Mouse (Mus musculus): ENCODE results near the gene Mavs.
"Not testable (repeated sequence)": the region's sequence is repeated elsewhere in the genome, so short reads cannot be mapped to it uniquely, and the experiment has no call there.

Gene Mavs

DNA sequence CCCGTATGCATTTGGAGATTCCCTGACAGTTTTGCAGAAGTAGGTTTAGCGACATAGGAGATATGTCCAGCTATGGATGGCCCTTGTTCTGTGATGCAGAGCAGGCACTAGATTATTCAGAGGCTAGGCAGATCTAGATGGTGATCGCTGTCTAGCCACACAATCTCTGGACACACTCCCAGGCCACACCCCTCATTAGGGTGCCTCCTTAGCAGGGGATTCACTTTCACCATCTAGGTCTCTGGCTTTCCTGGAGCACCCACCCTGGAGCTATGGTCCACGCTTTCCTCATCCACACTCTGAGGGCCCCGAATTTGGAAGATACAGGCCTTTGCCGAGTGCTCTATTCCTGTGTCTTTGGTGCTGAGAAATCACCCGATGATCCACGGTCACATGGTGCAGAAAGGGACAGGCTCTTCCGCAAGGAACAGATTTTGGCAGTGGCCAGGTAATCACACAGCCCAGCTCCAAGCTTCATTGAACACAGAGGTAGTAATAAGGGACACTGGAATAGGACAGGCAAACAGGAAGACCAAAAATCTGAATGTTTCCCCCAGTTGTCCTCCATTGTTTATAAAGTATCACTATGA, 22.7 kb upstream of the Mavs start:
- no peak for DNase-seq (ENCODE audit: low read depth, low spot score)

DNA sequence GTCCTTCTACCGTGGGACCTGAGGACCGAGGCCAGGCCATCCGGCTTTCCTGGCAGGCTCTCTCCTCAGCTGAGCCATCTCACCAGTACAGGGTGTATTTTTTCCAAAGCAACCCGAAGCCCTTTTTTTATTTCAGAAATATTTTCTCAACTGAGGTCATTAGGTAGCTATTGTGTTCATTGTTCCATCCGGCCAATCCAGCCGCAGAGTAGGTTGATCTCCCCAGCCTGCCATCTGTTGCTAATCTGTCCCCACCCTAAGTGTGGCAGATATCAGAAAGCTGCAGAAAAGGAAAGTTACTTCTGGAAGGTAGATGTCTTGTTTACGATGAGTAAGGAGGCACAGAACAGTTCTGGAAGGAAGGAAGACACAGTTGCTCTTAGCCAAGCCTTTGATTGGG, 20.1 kb upstream of the Mavs start:
- DNase-seq (ENCODE audit: low read depth, low spot score) = no peak

DNA sequence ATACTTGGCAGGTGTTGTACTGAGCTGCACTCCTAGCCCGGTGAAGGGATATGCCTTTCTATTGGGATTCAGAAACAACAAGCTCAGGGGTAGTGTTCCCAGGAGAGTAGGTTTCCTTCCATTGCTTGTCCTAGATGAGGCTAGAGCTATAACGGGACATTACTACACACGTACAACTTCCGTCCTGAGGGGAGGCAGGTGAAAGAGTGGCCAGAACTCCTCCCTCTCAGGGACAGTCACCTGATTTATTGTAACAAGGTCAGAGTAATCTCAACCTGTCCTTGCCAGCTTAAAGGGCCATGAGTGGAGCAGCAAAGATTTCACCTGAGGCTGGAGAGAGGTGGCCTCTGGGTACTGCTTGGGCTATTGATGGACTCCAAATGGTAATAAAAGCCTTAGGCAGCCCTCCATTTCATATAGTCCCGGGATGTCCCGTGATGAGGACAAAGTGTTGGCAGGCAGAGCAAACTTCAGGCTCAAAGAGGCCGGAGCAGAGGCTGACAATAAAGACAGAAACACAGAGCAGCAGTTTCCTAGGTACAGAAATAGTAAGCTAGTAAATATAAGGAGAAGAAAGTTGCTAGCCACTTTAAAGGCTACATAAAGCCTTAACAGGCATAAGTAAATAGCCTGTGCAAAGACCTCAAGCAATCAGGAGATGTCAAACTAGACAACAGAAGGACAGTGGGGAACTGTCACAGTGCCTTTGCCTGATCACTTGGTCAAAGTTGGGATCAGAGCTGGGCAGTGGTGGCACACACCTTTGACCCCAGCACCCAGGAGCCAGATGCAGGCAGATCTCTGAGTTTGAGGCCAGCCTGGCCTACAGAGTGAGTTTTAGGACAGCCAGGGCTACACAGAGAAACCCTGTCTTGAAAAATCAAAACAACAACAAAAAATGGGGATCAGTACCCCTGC, 17.7 kb upstream of the Mavs start:
- DNase-seq (ENCODE audit: low read depth, low spot score) = no peak

DNA sequence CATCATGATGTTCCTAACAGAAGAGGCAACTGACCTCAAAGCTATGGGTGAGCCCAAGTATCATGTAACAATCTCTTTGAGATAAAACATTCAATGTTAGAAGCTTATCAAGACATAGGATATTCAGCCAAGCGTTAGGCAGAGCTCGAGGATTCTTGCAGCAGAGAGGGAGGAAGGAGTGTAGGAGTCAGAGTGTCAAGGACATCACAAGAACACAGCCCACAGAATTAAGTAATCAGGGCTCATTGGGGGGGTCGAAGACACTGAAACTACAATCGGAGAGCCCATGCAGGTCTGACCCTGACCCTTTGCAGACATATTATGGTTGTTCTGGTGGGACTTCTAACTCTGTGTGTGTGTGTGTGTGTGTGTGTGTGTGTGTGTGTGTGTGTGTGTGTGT, 13.8 kb upstream of the Mavs start:
- DNase-seq (ENCODE audit: low read depth, low spot score) = no peak

DNA sequence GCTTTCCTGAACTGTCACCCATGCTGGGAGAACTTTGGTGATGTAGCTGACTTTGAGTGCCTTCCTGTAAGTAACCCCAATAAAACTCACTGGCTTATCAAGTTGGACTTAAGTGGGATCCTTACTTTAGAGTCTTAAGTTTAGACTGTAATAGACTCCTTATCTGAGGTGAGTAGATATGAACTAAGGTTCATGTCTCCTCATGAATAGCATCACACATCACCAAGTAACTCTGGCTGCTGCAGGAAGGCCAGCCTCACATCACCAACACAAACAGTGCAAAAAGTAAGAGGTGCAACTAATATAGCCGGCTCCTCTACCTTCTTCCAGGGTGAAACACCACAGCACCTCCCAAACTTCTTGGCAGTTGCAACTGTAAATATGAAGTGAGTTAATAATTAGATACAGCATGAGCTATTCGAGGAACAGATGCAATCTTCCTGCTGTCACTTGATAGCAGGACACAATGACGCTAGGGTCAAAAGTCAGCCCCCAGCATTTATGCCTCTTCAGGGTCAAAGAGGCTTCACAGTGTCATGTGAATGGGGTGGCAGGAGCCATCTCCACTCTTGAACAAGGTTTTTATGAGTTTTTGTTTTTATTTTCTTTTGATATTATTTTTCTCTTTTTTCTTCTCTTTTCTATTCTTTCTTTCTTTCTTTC, 11.9 kb upstream of the Mavs start:
- DNase-seq (ENCODE audit: low read depth, low spot score) = no peak

DNA sequence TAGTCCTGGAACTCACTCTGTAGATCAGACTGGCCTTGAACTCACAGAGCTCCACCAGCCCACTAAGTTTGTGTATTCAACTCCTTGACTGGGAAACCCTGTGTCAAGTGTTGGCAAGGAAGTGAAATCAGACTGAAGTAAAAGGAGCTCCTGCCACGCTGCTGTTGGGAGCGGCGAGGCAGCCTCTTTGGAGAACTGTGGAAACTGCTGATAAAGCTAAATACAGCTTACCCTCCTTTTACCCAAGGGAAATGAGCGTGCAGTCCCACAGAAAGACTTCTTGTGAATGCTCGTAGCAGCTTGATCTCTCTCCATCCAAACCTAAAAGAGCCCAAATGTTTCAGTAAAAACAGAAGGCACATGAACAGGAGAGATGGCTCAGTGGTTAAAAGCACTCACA, 11.3 kb upstream of the Mavs start:
- no peak for DNase-seq (ENCODE audit: low read depth, low spot score)

DNA sequence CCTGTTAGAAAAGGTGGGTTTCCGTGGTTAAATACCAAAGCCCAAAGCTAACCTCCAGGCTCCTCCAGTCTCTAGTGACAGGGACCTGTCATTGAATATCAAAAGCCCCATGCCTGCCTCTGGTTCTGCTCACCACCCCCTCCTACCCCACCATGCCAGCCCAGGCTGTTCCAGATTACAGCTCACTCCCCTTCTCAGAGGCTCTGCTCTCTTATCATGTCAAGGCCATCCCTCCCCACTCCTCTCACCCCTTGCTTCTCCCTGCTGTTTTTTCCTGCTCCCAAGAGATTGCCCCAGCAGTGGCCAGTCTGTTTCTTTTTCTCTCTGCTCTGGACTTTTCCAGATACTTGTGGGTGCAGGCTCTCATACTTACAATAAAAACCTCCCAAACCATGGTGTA, 10.3 kb upstream of the Mavs start:
- DNase-seq (ENCODE audit: low read depth, low spot score) = no peak

DNA sequence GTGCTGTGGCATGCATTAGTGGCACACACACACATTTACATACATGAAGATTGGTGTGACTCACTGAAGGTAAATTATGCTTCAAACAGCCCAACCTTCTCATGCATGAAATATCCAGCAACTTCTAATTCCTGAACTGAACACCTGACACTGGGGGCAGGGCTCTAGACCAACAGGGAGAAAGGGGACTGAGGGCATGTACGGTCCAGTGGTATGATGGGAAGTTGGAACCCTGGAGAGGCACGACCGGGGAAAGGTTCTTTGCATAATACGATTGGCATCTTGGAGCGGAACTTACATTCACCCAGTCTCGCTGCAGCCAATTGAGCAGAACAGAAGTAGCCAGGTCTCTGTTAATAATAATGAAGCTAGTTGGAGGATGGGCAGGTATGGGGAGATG, 8.7 kb upstream of the Mavs start:
- no peak for DNase-seq (ENCODE audit: low read depth, low spot score)

DNA sequence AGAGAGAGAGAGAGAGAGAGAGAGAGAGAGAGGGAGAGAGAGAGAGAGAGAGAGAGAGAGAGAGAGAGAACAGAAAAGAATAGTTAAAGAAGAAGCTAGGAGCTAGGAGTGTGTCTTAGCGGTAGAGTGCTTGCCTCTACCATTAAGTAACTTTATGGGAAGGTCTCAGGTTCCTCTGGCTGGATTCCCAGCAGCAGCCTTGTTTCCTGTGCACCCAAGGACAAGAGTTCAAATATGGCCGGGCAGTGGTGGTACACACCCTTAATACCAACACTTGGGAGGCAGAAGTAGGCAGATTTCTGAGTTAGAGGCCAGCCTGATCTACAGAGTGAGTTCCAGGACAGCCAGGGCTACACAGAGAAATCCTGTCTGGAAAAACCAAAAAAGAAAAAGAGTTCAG, 7.2 kb upstream of the Mavs start:
- DNase-seq (ENCODE audit: low read depth, low spot score) = not testable (repeated sequence)

DNA sequence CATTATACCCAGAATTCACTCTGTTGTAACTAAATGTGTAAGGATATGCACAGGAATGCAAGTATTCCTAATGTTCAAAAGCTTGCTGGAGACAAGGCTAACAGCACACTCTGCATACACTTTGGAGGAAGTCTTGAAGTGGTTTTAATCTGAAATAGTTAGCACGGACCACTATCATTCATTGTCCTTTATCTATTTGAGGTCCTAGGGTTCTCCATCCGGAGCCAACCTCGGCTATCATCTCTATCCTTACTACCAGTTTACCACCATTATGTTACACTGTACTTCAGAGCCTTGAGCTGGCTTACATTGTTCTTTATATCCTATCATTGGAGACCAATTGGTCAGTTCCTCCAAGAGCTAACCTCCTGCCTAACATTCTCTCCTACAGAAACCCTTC, 6.6 kb upstream of the Mavs start:
- DNase-seq (ENCODE audit: low read depth, low spot score) = no peak

DNA sequence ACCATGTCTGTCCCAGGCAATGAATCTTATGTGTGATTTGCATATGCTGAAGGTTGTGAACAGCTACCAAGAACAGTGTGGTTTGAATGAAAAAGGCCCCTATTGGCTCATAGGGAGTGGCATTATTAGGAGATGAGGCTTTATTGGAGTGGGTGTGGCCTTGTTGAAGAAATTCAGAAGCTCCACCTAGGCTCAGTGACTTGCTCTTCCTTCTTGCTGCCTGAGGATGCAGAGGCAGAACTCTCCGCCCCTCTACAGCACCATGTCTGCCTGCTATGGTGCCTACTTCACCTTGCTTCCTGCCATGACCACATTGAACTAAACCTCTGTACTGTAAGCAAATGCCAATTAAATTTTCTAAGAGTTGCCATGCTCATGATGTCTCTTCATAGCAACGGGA, 1.3 kb upstream of the Mavs start:
- DNase-seq (ENCODE audit: low read depth, low spot score) = no peak

DNA sequence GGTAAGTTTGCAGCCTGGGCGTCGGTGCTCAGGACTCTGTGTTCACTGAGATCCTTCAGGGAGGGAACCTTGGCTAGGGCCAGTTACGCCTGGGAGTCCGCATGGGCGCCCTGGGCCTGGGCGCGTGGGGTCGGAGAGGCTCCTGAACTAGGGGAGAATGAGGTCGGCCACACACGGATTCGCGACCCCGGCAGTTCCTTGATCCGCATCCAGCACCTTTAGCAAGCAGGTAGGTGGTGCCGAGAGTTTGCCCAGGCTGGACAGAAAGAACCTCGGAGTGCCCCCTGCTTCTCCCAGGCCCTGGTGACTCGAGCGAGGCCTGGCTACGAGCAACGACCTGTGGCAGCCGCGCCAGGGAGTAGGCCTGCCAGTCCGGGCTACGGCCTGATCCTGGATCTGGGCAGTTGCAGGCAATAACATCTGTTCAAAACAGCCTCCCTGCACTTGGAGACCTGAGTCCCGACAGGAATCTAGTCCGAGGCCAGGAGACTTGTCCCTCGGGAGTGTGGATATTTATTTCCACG, 326 bp downstream of the Mavs start:
- DNase-seq (ENCODE audit: low read depth, low spot score) = no peak

DNA sequence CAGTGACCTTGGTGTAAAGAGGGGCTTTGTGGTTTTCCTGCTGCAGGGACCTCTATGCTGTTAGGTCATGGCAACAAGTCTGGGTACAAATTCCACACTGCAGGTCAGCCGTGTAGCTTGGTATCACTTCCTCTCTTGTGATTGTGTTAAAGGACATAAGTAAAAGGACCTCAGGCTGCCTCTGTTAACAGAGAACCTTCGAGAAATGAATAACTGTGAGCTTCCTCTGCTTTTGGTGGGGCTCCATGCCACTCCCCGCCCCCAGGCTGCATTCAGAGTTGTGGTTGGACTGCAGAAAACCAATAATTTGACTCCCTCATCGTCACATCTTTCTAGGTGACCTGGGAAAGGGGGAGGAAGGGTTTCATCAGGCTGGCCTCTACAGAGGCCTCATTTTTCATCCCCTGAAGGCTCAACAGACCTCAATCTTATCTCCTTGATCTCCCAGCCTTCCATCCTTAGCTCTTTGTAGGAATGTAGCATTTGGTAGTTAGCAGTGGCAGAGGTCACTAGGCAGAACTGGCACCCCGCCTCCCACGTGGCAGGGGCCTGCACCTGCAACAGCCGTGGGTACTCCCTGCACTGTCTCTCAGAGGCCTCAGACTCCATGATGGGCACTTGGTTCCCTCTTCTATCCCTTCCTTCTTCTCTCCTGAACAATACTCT, 1.2 kb downstream of the Mavs start:
- no peak for DNase-seq (ENCODE audit: low read depth, low spot score)

DNA sequence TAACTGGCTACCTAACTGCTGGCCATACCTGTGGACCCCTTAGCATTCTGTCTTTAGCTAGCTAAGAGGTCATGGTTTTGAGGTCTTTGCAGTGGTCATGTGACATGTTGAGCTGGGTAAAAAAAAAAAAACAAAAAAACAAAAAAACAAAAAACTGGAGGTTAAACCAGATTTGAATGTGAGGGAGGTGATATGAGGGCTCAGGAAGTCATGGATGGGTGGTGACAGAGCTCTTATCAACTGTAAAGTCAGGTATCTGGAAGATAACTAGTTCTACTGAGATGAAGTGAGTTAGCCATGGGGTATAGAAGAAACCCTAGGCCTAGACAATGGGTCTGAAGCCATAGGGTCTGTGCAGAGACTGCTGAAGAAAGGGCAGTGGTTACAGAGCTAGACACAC, 8.3 kb downstream of the Mavs start:
- DNase-seq (ENCODE audit: low read depth, low spot score) = no peak

DNA sequence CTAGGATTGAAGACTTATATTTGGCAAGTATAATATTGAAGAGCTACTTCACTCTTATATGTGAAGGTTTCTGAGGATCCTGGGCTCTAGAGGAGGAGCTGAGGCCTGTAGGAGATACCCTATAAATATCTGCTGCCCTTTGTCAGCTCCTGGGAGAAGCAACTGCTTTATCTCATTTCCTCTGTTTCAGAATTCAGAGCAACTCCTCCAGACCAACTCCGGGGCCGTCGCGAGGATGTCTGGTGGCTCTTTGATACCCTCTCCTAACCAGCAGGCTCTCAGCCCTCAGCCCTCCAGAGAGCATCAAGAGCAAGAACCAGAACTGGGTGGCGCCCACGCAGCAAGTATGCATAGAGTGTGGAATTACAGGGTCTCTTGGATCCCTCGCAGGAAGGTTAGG, 9.1 kb downstream of the Mavs start:
- no peak for DNase-seq (ENCODE audit: low read depth, low spot score)

DNA sequence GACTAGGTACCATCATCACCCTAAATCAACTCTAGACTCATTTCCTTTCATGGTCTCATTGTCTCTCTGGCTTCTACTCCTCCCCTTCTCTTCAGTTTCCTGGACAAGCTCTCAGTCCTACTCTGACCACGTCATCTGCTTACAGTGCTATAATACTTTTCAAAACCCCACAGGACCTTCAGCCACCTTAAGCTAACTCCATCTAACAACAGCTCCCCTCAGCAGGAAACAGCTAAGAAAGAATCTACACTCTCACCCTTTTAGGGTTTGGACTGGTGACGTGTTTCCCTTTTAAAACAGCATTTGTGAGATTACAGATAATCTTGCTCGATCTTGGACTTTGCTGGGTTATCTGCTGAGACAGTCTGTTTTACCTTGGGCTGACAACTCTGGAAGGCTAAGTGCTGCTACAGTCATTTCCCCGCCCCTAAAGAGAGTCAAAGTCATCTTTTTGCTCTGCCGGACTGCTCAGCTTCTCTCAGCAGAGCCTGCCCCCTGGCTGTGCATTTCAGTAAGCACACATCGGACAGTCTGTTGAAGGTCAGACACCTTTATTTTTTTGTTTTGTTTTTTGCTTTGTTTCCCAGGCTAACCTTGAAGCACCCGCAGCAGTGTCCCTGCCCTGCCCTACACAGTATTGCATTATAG, 19.9 kb downstream of the Mavs start:
- peak; percentile 35 for DNase-seq (ENCODE audit: low read depth, low spot score)

DNA sequence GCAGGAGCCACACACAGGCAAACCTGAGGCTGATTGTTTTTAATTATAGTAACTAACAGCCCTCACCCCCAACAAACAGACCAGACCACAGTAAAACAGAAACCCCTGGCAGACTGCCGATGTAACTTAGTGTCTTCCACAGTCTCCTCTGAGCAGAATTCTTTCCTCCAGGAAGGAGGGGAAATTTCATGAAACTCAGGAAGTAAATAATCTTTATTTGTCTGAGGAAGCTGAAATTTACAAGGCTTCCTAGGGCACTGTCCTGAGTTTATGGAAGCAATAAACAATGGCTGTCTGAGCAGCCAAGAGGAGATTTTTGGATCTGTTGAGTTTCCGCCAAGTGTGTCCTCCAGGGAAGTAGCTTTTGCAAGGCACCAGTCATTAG, 20.5 kb downstream of the Mavs start:
- no peak for DNase-seq (ENCODE audit: low read depth, low spot score)

DNA sequence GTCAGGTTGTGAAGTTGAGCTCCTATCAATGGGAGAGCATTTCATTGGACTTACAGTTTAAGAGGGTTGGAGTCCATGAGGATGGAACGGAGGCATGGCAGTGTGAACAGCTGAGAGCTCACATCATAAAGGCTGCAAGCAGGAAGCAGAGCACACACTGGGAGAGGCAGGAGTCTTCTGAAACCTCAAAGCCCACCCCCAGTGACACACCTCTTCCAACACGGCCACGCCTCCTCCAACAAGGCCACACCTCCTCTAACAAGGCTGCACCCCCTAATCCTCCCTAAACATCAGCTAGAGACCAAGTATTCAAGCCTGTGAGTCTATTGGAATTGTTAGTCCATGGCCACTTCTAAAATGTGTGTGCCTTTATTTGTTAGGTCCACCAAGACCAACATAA, 21.9 kb downstream of the Mavs start:
- no peak for DNase-seq (ENCODE audit: low read depth, low spot score)

DNA sequence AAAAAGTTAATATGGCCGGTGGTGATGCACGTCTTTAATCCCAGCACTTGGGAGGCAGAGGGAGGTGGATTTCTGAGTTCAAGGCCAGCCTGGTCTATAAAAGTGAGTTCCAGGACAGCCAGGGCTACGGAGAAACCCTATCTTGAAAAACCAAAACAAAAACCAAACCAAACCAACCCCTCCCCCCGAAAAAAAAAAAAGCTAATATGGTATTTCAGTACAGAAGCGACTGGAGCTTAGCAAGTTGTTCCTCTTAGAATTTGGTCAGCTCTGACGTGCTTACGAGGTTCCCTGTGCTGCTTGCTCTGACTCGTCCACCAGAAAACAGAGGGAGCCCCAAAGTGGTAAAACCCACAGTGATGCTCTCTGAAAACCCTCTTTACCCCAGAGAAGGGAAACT, 24.8 kb downstream of the Mavs start:
- no peak for DNase-seq (ENCODE audit: low read depth, low spot score)

DNA sequence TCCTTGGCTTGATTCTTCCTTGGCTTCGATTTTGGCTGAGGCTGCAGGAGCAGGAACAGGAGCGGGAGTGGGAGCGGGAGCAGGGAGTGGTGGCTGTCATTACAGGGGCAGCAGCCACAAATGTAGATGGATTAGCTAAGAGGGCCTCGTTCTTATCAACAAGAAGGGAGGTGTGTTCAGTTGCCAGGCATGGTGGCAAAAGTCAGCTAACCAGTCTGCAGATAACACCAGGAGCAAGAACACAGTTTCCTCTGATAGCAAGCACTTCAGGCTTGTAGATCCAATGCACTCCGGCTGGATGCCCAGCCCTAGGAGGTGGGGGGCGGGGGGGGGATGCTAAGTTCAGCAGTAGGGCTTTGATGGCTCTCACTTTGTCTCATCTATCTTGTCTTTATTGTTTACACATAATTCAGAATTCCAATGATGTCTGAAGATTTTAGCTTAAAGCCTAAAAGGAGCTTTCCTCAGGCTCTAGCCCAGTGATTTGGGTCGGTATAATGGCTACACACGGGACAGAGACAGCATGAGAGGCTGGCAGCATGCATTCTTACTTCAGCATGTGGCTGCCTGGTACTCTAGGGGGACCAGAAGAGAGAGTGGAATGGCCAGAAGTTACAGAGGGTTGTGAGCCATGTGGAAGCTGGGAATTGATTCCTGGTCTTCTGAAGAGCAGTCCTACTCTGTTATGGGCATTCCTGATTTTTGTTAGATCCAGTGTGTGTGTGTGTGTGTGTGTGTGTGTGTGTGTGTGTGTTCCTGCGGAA, 26.9 kb downstream of the Mavs start:
- DNase-seq (ENCODE audit: low read depth, low spot score) = no peak
